Mouse (Mus musculus): ENCODE measurements at regions not wholly inside any gene's neighbourhood (a gene's known extent, or its start where the extent isn't known, plus 50 kb on each side); places are given as distances from the start of the nearest gene placed in this dataset.

GRCm38 (mm10) chr4:98238075-98238474 is 145.0 kb downstream of the Tm2d1 start:
- no peaks in the 10 kb centered on the region for H3K36me3 ChIP-seq (ENCODE audit: control insufficient read depth, insufficient read depth)
- no peak overlapping the region for H3K9ac ChIP-seq (ENCODE audit: low read length)
- H3K27ac ChIP-seq (ENCODE audit: low read length) = no peak overlapping the region
- 59% methylated on average over 4 of the region's 4 CpGs for WGBS
- no peak overlapping the region for H3K4me2 ChIP-seq (ENCODE audit: low read depth, low read length)
- H3K9me3 ChIP-seq (replicated peaks; ENCODE audit: control insufficient read depth, low read length) = no peaks in the 10 kb centered on the region
- H3K4me1 ChIP-seq (ENCODE audit: control insufficient read depth, insufficient read depth, low read length) = peaks cover 2% of the 10 kb centered on the region; the same call in 1 of the 2 replicates
- no peak for ATAC-seq (replicated peaks; ENCODE audit: extremely low read depth, insufficient read depth, low FRiP score)
- H3K4me3 ChIP-seq (ENCODE audit: low read length) = no peak overlapping the region
- no peaks in the 10 kb centered on the region for H3K27me3 ChIP-seq (ENCODE audit: control insufficient read depth, insufficient read depth, low read length)

- Histone ChIP-seq H3K36me3 (ENCODE audit: control insufficient read depth, insufficient read depth) (no peaks in the 10 kb centered on the region), H3K4me3 (ENCODE audit: low read length) (no peak overlapping the region), H3K9ac (ENCODE audit: low read length) (no peak overlapping the region), H3K9me3 (replicated peaks; ENCODE audit: control insufficient read depth, low read length) (no peaks in the 10 kb centered on the region), H3K4me2 (ENCODE audit: low read depth, low read length) (no peak overlapping the region), H3K27me3 (ENCODE audit: control insufficient read depth, insufficient read depth, low read length) (no peaks in the 10 kb centered on the region), H3K4me1 (ENCODE audit: control insufficient read depth, insufficient read depth, low read length) (peaks cover 2% of the 10 kb centered on the region; the same call in 1 of the 2 replicates), H3K27ac (ENCODE audit: low read length) (no peak overlapping the region)
- 80% methylated on average over 9 of the region's 9 CpGs for WGBS
- no peak for ATAC-seq (replicated peaks; ENCODE audit: extremely low read depth, insufficient read depth, low FRiP score)
Observed at GRCm38 (mm10) chr4:98237475-98237874, 145.6 kb downstream of the Tm2d1 start.

- Histone ChIP-seq H3K9ac (ENCODE audit: low read length) (no peak overlapping the region), H3K4me2 (ENCODE audit: low read depth, low read length) (no peak overlapping the region), H3K27ac (ENCODE audit: low read length) (no peak overlapping the region), H3K27me3 (ENCODE audit: control insufficient read depth, insufficient read depth, low read length) (no peaks in the 10 kb centered on the region), H3K4me1 (ENCODE audit: control insufficient read depth, insufficient read depth, low read length) (peaks cover 2% of the 10 kb centered on the region; the same call in 1 of the 2 replicates), H3K9me3 (replicated peaks; ENCODE audit: control insufficient read depth, low read length) (no peaks in the 10 kb centered on the region), H3K4me3 (ENCODE audit: low read length) (no peak overlapping the region), H3K36me3 (ENCODE audit: control insufficient read depth, insufficient read depth) (no peaks in the 10 kb centered on the region)
- no peak for ATAC-seq (replicated peaks; ENCODE audit: extremely low read depth, insufficient read depth, low FRiP score)
- 63% methylated on average over 12 of the region's 12 CpGs for WGBS
Observed at GRCm38 (mm10) chr4:98236006-98236783, 146.9 kb downstream of the Tm2d1 start.

GRCm38 (mm10) chr4:98228193-98228592 is 154.9 kb downstream of the Tm2d1 start:
- no peak for ATAC-seq (replicated peaks; ENCODE audit: extremely low read depth, insufficient read depth, low FRiP score)
- H3K27ac ChIP-seq (ENCODE audit: low read length) = no peak overlapping the region
- H3K4me2 ChIP-seq (ENCODE audit: low read depth, low read length) = no peak overlapping the region
- H3K9ac ChIP-seq (ENCODE audit: low read length) = no peak overlapping the region
- H3K36me3 ChIP-seq (ENCODE audit: control insufficient read depth, insufficient read depth) = no peaks in the 10 kb centered on the region
- H3K4me1 ChIP-seq (ENCODE audit: control insufficient read depth, insufficient read depth, low read length) = no peaks in the 10 kb centered on the region
- WGBS = 76% methylated on average over 4 of the region's 4 CpGs
- no peak overlapping the region for H3K4me3 ChIP-seq (ENCODE audit: low read length)
- H3K9me3 ChIP-seq (replicated peaks; ENCODE audit: control insufficient read depth, low read length) = no peaks in the 10 kb centered on the region
- no peaks in the 10 kb centered on the region for H3K27me3 ChIP-seq (ENCODE audit: control insufficient read depth, insufficient read depth, low read length)

GRCm38 (mm10) chr4:98224366-98224765 is 158.7 kb downstream of the Tm2d1 start:
- Histone ChIP-seq H3K27me3 (ENCODE audit: control insufficient read depth, insufficient read depth, low read length) (no peaks in the 10 kb centered on the region), H3K27ac (ENCODE audit: low read length) (no peak overlapping the region), H3K9me3 (replicated peaks; ENCODE audit: control insufficient read depth, low read length) (no peaks in the 10 kb centered on the region), H3K4me1 (ENCODE audit: control insufficient read depth, insufficient read depth, low read length) (no peaks in the 10 kb centered on the region), H3K36me3 (ENCODE audit: control insufficient read depth, insufficient read depth) (no peaks in the 10 kb centered on the region), H3K4me3 (ENCODE audit: low read length) (no peak overlapping the region), H3K4me2 (ENCODE audit: low read depth, low read length) (no peak overlapping the region), H3K9ac (ENCODE audit: low read length) (no peak overlapping the region)
- no peak for ATAC-seq (replicated peaks; ENCODE audit: extremely low read depth, insufficient read depth, low FRiP score)
- 81% methylated on average over 7 of the region's 7 CpGs for WGBS

- Histone ChIP-seq H3K4me1 (ENCODE audit: control insufficient read depth, insufficient read depth, low read length) (no peaks in the 10 kb centered on the region), H3K9ac (ENCODE audit: low read length) (no peak overlapping the region), H3K4me3 (ENCODE audit: low read length) (no peak overlapping the region), H3K36me3 (ENCODE audit: control insufficient read depth, insufficient read depth) (no peaks in the 10 kb centered on the region), H3K4me2 (ENCODE audit: low read depth, low read length) (no peak overlapping the region), H3K27me3 (ENCODE audit: control insufficient read depth, insufficient read depth, low read length) (no peaks in the 10 kb centered on the region), H3K27ac (ENCODE audit: low read length) (no peak overlapping the region), H3K9me3 (replicated peaks; ENCODE audit: control insufficient read depth, low read length) (no peaks in the 10 kb centered on the region; the same call in 1 of the 2 replicates)
- no peak for ATAC-seq (replicated peaks; ENCODE audit: extremely low read depth, insufficient read depth, low FRiP score)
- 67% methylated on average over 8 of the region's 8 CpGs for WGBS
Observed at GRCm38 (mm10) chr4:98223429-98223828, 159.7 kb downstream of the Tm2d1 start.

- H3K9ac ChIP-seq (ENCODE audit: low read length) = no peak overlapping the region
- no peaks in the 10 kb centered on the region for H3K27me3 ChIP-seq (ENCODE audit: control insufficient read depth, insufficient read depth, low read length)
- no peak overlapping the region for H3K4me2 ChIP-seq (ENCODE audit: low read depth, low read length)
- H3K36me3 ChIP-seq (ENCODE audit: control insufficient read depth, insufficient read depth) = no peaks in the 10 kb centered on the region
- peak overlapping the region; percentile 50; the same call in 1 of the 2 replicates for H3K27ac ChIP-seq (ENCODE audit: low read length)
- no peaks in the 10 kb centered on the region for H3K4me1 ChIP-seq (ENCODE audit: control insufficient read depth, insufficient read depth, low read length)
- ATAC-seq (replicated peaks; ENCODE audit: extremely low read depth, insufficient read depth, low FRiP score) = peak; percentile 49; the same call in 1 of the 2 replicates
- H3K9me3 ChIP-seq (replicated peaks; ENCODE audit: control insufficient read depth, low read length) = no peaks in the 10 kb centered on the region; the same call in 1 of the 2 replicates
- 55% methylated on average over 4 of the region's 4 CpGs for WGBS
- H3K4me3 ChIP-seq (ENCODE audit: low read length) = no peak overlapping the region
Observed at GRCm38 (mm10) chr4:98221566-98221965, 161.5 kb downstream of the Tm2d1 start.

GRCm38 (mm10) chr4:98215218-98215617 is 167.9 kb downstream of the Tm2d1 start:
- H3K9me3 ChIP-seq (replicated peaks; ENCODE audit: control insufficient read depth, low read length) = no peaks in the 10 kb centered on the region; the same call in 1 of the 2 replicates
- H3K4me2 ChIP-seq (ENCODE audit: low read depth, low read length) = no peak overlapping the region
- no peak overlapping the region for H3K9ac ChIP-seq (ENCODE audit: low read length)
- no peak for ATAC-seq (replicated peaks; ENCODE audit: extremely low read depth, insufficient read depth, low FRiP score)
- no peaks in the 10 kb centered on the region for H3K36me3 ChIP-seq (ENCODE audit: control insufficient read depth, insufficient read depth)
- H3K27me3 ChIP-seq (ENCODE audit: control insufficient read depth, insufficient read depth, low read length) = no peaks in the 10 kb centered on the region
- no peak overlapping the region for H3K27ac ChIP-seq (ENCODE audit: low read length)
- H3K4me1 ChIP-seq (ENCODE audit: control insufficient read depth, insufficient read depth, low read length) = no peaks in the 10 kb centered on the region
- 73% methylated on average over 5 of the region's 5 CpGs for WGBS
- no peak overlapping the region for H3K4me3 ChIP-seq (ENCODE audit: low read length)

- no peak overlapping the region for H3K4me2 ChIP-seq (ENCODE audit: low read depth, low read length)
- H3K27ac ChIP-seq (ENCODE audit: low read length) = no peak overlapping the region
- H3K27me3 ChIP-seq (ENCODE audit: control insufficient read depth, insufficient read depth, low read length) = no peaks in the 10 kb centered on the region
- no peak overlapping the region for H3K4me3 ChIP-seq (ENCODE audit: low read length)
- no peaks in the 10 kb centered on the region for H3K36me3 ChIP-seq (ENCODE audit: control insufficient read depth, insufficient read depth)
- 84% methylated on average over 8 of the region's 8 CpGs for WGBS
- H3K4me1 ChIP-seq (ENCODE audit: control insufficient read depth, insufficient read depth, low read length) = peaks cover 15% of the 10 kb centered on the region
- no peak for ATAC-seq (replicated peaks; ENCODE audit: extremely low read depth, insufficient read depth, low FRiP score)
- no peaks in the 10 kb centered on the region for H3K9me3 ChIP-seq (replicated peaks; ENCODE audit: control insufficient read depth, low read length)
- H3K9ac ChIP-seq (ENCODE audit: low read length) = no peak overlapping the region
Observed at GRCm38 (mm10) chr4:98207446-98207845, 175.7 kb downstream of the Tm2d1 start.

Data from heart, embryonic 16.5 days (tissue).